Mouse (Mus musculus) heart, embryonic 11.5 days (tissue): ENCODE results near the gene Axl. TPM values are rescaled to one million over a fixed set of nuclear protein-coding genes. Genes with fewer than 3 reads are reported as not detected.
A peak's percentile ranks its signal among the peaks of the same experiment; 100 is the strongest.

Experiments
- ATAC-seq: fragments of 200-750 bp; cut with Nextera tagmentation; replicated peaks from 2 replicates; pipeline ENCODE4 v1.8.0; 2017; ENCODE audit warnings: moderate library complexity; ENCODE audit not compliant: insufficient number of reproducible peaks, low FRiP score, low TSS enrichment
- H3K27ac ChIP-seq: fragments of 300-500 bp; sonication (generic); 2 replicates; pipeline ENCODE4 v1.5.1; 2014; ENCODE audit warnings: mild to moderate bottlenecking, low read depth, low read length
- H3K27me3 ChIP-seq: fragments of 300-500 bp; sonication (generic); 2 replicates; pipeline ENCODE4 v1.6.1; 2014; ENCODE audit warnings: mild to moderate bottlenecking, low read length, mixed read lengths; ENCODE audit not compliant: control insufficient read depth, insufficient read depth
- H3K36me3 ChIP-seq: fragments of 300-500 bp; sonication (generic); 2 replicates; pipeline ENCODE4 v1.6.1; 2014; ENCODE audit warnings: mild to moderate bottlenecking, low read length, moderate library complexity, mixed read lengths; ENCODE audit not compliant: control insufficient read depth, insufficient read depth
- H3K4me1 ChIP-seq: fragments of 300-500 bp; sonication (generic); 2 replicates; pipeline ENCODE4 v1.6.1; 2014; ENCODE audit warnings: low read length; ENCODE audit not compliant: control insufficient read depth, insufficient read depth
- H3K4me2 ChIP-seq: fragments of 300-500 bp; sonication (generic); 2 replicates; pipeline ENCODE4 v1.6.1; 2014; ENCODE audit warnings: mild to moderate bottlenecking, moderate library complexity
- H3K4me3 ChIP-seq: fragments of 300-500 bp; sonication (generic); 2 replicates; pipeline ENCODE4 v1.5.1; 2014; ENCODE audit warnings: low read depth, low read length
- H3K9ac ChIP-seq: fragments of 300-500 bp; sonication (generic); 2 replicates; pipeline ENCODE4 v1.6.1; 2014; ENCODE audit warnings: mild to moderate bottlenecking, low read depth, low read length, moderate library complexity
- H3K9me3 ChIP-seq: fragments of 300-500 bp; sonication (generic); replicated peaks from 2 replicates; pipeline ENCODE4 v1.6.1; 2016; ENCODE audit warnings: low read length; ENCODE audit not compliant: control insufficient read depth
- WGBS: fragments of 180-500 bp; shearing (Covaris S2); extraction: QIAGEN DNeasy Blood & Tissue Kit; methylation state at CpG from one replicate; pipeline ENCODE4 v1.1.7; 2014; ENCODE audit not compliant: insufficient replicate concordance; 5-methylcytosine and 5-hydroxymethylcytosine counted together
- polyA plus RNA-seq: library from polyadenylated mRNA; unstranded; fragments of >200 nt; fragmentation: Nextera tagmentation; extraction: Ambion mirVana; gene quantifications from 2 replicates; pipeline ENCODE4 v1.2.1, GENCODE M21; 2014

Axl gene
- polyA plus RNA-seq, 1 experiment from 2014 or later: 54.5 TPM

GRCm38 (mm10) chr7:25816241-25816919 lies 27.9 kb upstream of the Axl start, which contains the start of gene Cyp2s1:
Gene Cyp2s1 (minus strand): TSS chr7:25816913.
- Histone ChIP-seq H3K9me3 (no peaks in the 10 kb centered on the region), H3K27me3 (peaks cover 26% of the 10 kb centered on the region), H3K4me1 (peaks cover 3% of the 10 kb centered on the region; the same call in 1 of the 2 replicates), H3K9ac (peak within 1 kb of the TSS; percentile 58), H3K4me2 (peak within 1 kb of the TSS; percentile 88), H3K27ac (no peak within 1 kb of the TSS), H3K4me3 (peak within 1 kb of the TSS; percentile 48), H3K36me3 (no peaks in the 10 kb centered on the region)
- 1% methylated on average over 39 of the region's 40 CpGs for WGBS
- peak; percentile 35; the same call in 1 of the 2 replicates for ATAC-seq

- Histone ChIP-seq H3K4me1 (peaks cover 3% of the 10 kb centered on the region; the same call in 1 of the 2 replicates), H3K4me3 (peak overlapping the region; percentile 48; the same call in 1 of the 2 replicates), H3K9me3 (no peaks in the 10 kb centered on the region), H3K27me3 (peaks cover 26% of the 10 kb centered on the region), H3K27ac (no peak overlapping the region), H3K9ac (no peak overlapping the region), H3K36me3 (no peaks in the 10 kb centered on the region), H3K4me2 (peak overlapping the region; percentile 88)
- whole genome bisulfite sequencing: 19% methylated on average over 7 of the region's 7 CpGs
- no peak for ATAC-seq
Observed at GRCm38 (mm10) chr7:25815571-25815970, 27.1 kb upstream of the Axl start.

- no peak overlapping the region for H3K9ac ChIP-seq
- no peaks in the 10 kb centered on the region for H3K9me3 ChIP-seq
- peaks cover 26% of the 10 kb centered on the region for H3K27me3 ChIP-seq
- H3K4me1 ChIP-seq: peaks cover 3% of the 10 kb centered on the region; the same call in 1 of the 2 replicates
- no peak for ATAC-seq
- no peaks in the 10 kb centered on the region for H3K36me3 ChIP-seq
- H3K4me3 ChIP-seq: no peak overlapping the region
- 64% methylated on average over 9 of the region's 9 CpGs for WGBS
- H3K4me2 ChIP-seq: no peak overlapping the region
- H3K27ac ChIP-seq: no peak overlapping the region
Observed at GRCm38 (mm10) chr7:25814711-25815110, 26.2 kb upstream of the Axl start.

- no peak overlapping the region for H3K9ac ChIP-seq
- no peaks in the 10 kb centered on the region for H3K36me3 ChIP-seq
- no peak for ATAC-seq
- H3K4me1 ChIP-seq: peaks cover 3% of the 10 kb centered on the region; the same call in 1 of the 2 replicates
- 60% methylated on average over 1 of the region's 1 CpGs for WGBS
- H3K27me3 ChIP-seq: peaks cover 24% of the 10 kb centered on the region
- no peak overlapping the region for H3K27ac ChIP-seq
- H3K4me3 ChIP-seq: no peak overlapping the region
- H3K9me3 ChIP-seq: no peaks in the 10 kb centered on the region
- H3K4me2 ChIP-seq: no peak overlapping the region
Observed at GRCm38 (mm10) chr7:25812195-25812594, 23.7 kb upstream of the Axl start.

- peaks cover 24% of the 10 kb centered on the region for H3K27me3 ChIP-seq
- no peak for ATAC-seq
- WGBS: 58% methylated on average over 2 of the region's 2 CpGs
- no peak overlapping the region for H3K27ac ChIP-seq
- no peaks in the 10 kb centered on the region for H3K9me3 ChIP-seq
- no peak overlapping the region for H3K4me3 ChIP-seq
- no peak overlapping the region for H3K4me2 ChIP-seq
- no peak overlapping the region for H3K9ac ChIP-seq
- H3K36me3 ChIP-seq: no peaks in the 10 kb centered on the region
- peaks cover 3% of the 10 kb centered on the region; the same call in 1 of the 2 replicates for H3K4me1 ChIP-seq
Observed at GRCm38 (mm10) chr7:25811716-25812115, 23.2 kb upstream of the Axl start.

- no peaks in the 10 kb centered on the region for H3K27me3 ChIP-seq
- H3K36me3 ChIP-seq: no peaks in the 10 kb centered on the region
- ATAC-seq: no peak
- peak overlapping the region; percentile 31; the same call in 1 of the 2 replicates for H3K4me2 ChIP-seq
- no peak overlapping the region for H3K9ac ChIP-seq
- H3K9me3 ChIP-seq: no peaks in the 10 kb centered on the region
- WGBS: 25% methylated on average over 21 of the region's 21 CpGs
- H3K4me3 ChIP-seq: no peak overlapping the region
- peaks cover 12% of the 10 kb centered on the region for H3K4me1 ChIP-seq
- no peak overlapping the region for H3K27ac ChIP-seq
Observed at GRCm38 (mm10) chr7:25805631-25806343, 17.3 kb upstream of the Axl start.

- no peaks in the 10 kb centered on the region for H3K27me3 ChIP-seq
- H3K36me3 ChIP-seq: no peaks in the 10 kb centered on the region
- H3K9ac ChIP-seq: no peak overlapping the region
- no peaks in the 10 kb centered on the region for H3K9me3 ChIP-seq
- H3K4me3 ChIP-seq: no peak overlapping the region
- WGBS: 47% methylated on average over 4 of the region's 4 CpGs
- no peak overlapping the region for H3K27ac ChIP-seq
- H3K4me2 ChIP-seq: no peak overlapping the region
- no peak for ATAC-seq
- H3K4me1 ChIP-seq: peaks cover 12% of the 10 kb centered on the region
Observed at GRCm38 (mm10) chr7:25804792-25805191, 16.3 kb upstream of the Axl start.

GRCm38 (mm10) chr7:25803460-25803859 lies 15.0 kb upstream of the Axl start:
- Histone ChIP-seq H3K36me3 (no peaks in the 10 kb centered on the region), H3K9ac (no peak overlapping the region), H3K4me1 (peaks cover 12% of the 10 kb centered on the region), H3K9me3 (peaks cover 2% of the 10 kb centered on the region; the same call in 1 of the 2 replicates), H3K27me3 (no peaks in the 10 kb centered on the region), H3K4me2 (no peak overlapping the region), H3K4me3 (no peak overlapping the region), H3K27ac (no peak overlapping the region)
- WGBS: 63% methylated on average over 13 of the region's 13 CpGs
- ATAC-seq: no peak
